Mouse (Mus musculus) testis, postnatal 10 days (tissue): Measurements from ENCODE around the gene Olfr1130.
"Not testable (repeated sequence)": the region's sequence is repeated elsewhere in the genome, so short reads cannot be mapped to it uniquely, and the experiment has no call there.

Experiments
- DNase-seq: peaks from one replicate; pipeline ENCODE4 v3.0.0; 2021; ENCODE audit warnings: low spot score

Olfr1130 gene

GRCm38 (mm10) chr2:87605912-87606311, at the start of gene Olfr1130:
Gene Olfr1130 (plus strand): TSS chr2:87606212.
- not testable (repeated sequence) for DNase-seq

GRCm38 (mm10) chr2:87573602-87574001, 32.4 kb upstream of the Olfr1130 start, which contains the start of gene Olfr1129:
Gene Olfr1129 (plus strand): TSS chr2:87573902.
- not testable (repeated sequence) for DNase-seq

GRCm38 (mm10) chr2:87626804-87627203, 20.8 kb downstream of the Olfr1130 start, which contains the start of gene Olfr1131:
Gene Olfr1131 (plus strand): TSS chr2:87627104.
- DNase-seq = no peak

- no peak for DNase-seq
These were observed 31.4 kb downstream of the Olfr1130 start, which contains the start of gene Olfr1132 for GRCm38 (mm10) chr2:87637435-87637834. Gene Olfr1132 (minus strand): TSS chr2:87637535.

GRCm38 (mm10) chr2:87642441-87642840, 36.4 kb downstream of the Olfr1130 start:
- no peak for DNase-seq

- DNase-seq = no peak
These were observed 41.3 kb downstream of the Olfr1130 start, which contains the start of gene Olfr1133 for GRCm38 (mm10) chr2:87647274-87647673. Gene Olfr1133 (minus strand): TSS chr2:87647374.

GRCm38 (mm10) chr2:87658360-87658759, 52.3 kb downstream of the Olfr1130 start, which contains the start of gene Olfr1134:
Gene Olfr1134 (minus strand): TSS chr2:87658460.
- no peak for DNase-seq
